Mouse (Mus musculus): ENCODE results near the gene Kif1bp. TPM values are rescaled to one million over a fixed set of nuclear protein-coding genes. Genes with fewer than 3 reads are reported as not detected.
"Not testable (repeated sequence)": the region's sequence is repeated elsewhere in the genome, so short reads cannot be mapped to it uniquely, and the experiment has no call there.

The Kif1bp gene
- total and polyA plus RNA-seq, 3 experiments = 57.7 to 74.9 (median 60.8) TPM

GRCm38 (mm10) chr10:62509032-62509656 is 69.1 kb downstream of the Kif1bp start:
- DNase-seq = no peak

- peak; percentile 48 for DNase-seq
These were observed 69.8 kb downstream of the Kif1bp start for GRCm38 (mm10) chr10:62508459-62508858.

- peak; percentile 60 for DNase-seq
These were observed 70.5 kb downstream of the Kif1bp start for GRCm38 (mm10) chr10:62507591-62508308.

GRCm38 (mm10) chr10:62507071-62507470 is 71.2 kb downstream of the Kif1bp start:
- DNase-seq = no peak

GRCm38 (mm10) chr10:62506019-62506556 is 72.2 kb downstream of the Kif1bp start:
- no peak for DNase-seq

- no peak for DNase-seq
These were observed 72.9 kb downstream of the Kif1bp start for GRCm38 (mm10) chr10:62505224-62505983.

- DNase-seq = no peak
These were observed 74.2 kb downstream of the Kif1bp start for GRCm38 (mm10) chr10:62503836-62504628.

- no peak for DNase-seq
These were observed 74.9 kb downstream of the Kif1bp start for GRCm38 (mm10) chr10:62503353-62503752.

GRCm38 (mm10) chr10:62501951-62502350 is 76.3 kb downstream of the Kif1bp start:
- no peak for DNase-seq

- no peak for DNase-seq
These were observed 77.2 kb downstream of the Kif1bp start for GRCm38 (mm10) chr10:62500916-62501615.

GRCm38 (mm10) chr10:62500088-62500915 is 78.0 kb downstream of the Kif1bp start:
- DNase-seq = peak; percentile 62

GRCm38 (mm10) chr10:62491681-62492080 is 86.6 kb downstream of the Kif1bp start:
- not testable (repeated sequence) for DNase-seq

Other genes with a start within 250 kb of the Kif1bp start
- gene Hk1, start 198.5 kb downstream of the Kif1bp start, total RNA-seq (2021) = 10 to 100 TPM; 23.7 to 40.0 TPM
- 25.5 and 26.9 TPM in 2 replicates for gene Hk1, start 198.5 kb downstream of the Kif1bp start, polyA plus RNA-seq (2012; rRNA removed)
- gene Hkdc1, start 156.0 kb downstream of the Kif1bp start, total RNA-seq (2021) = not detected
- gene Hkdc1, start 156.0 kb downstream of the Kif1bp start, polyA plus RNA-seq (2012; rRNA removed) = 0.03 TPM in 1 of 2 replicates, not detected in the other
- under 1 TPM; 0.35 TPM for gene 4930507D05Rik, start 129.0 kb downstream of the Kif1bp start, total RNA-seq (2021)
- gene 4930507D05Rik, start 129.0 kb downstream of the Kif1bp start, polyA plus RNA-seq (2012; rRNA removed) = not detected in 2 replicates
- 10 to 100 TPM; 33.6 to 36.7 TPM for gene Supv3l1, start 128.7 kb downstream of the Kif1bp start, total RNA-seq (2021)
- 19.7 and 25.4 TPM in 2 replicates for gene Supv3l1, start 128.7 kb downstream of the Kif1bp start, polyA plus RNA-seq (2012; rRNA removed)
- gene Vps26a, start 91.7 kb downstream of the Kif1bp start, total RNA-seq (2021) = 10 to 100 TPM; 54.8 to 58.8 TPM
- gene Vps26a, start 91.7 kb downstream of the Kif1bp start, polyA plus RNA-seq (2012; rRNA removed) = 3.7 and 4.4 TPM in 2 replicates
- gene Srgn, start 51.0 kb downstream of the Kif1bp start, total RNA-seq (2021) = 10 to 100 TPM; 46.7 to 61.5 TPM
- 7.2 and 11.5 TPM in 2 replicates for gene Srgn, start 51.0 kb downstream of the Kif1bp start, polyA plus RNA-seq (2012; rRNA removed)
- 10 to 100 TPM; 54.7 to 74.4 TPM for gene Ddx21, start 23.8 kb upstream of the Kif1bp start, total RNA-seq (2021)
- 3.4 and 4.7 TPM in 2 replicates for gene Ddx21, start 23.8 kb upstream of the Kif1bp start, polyA plus RNA-seq (2012; rRNA removed)
- 100 to 1,000 TPM; 103 to 108 TPM for gene Ddx50, start 72.8 kb upstream of the Kif1bp start, total RNA-seq (2021)
- gene Ddx50, start 72.8 kb upstream of the Kif1bp start, polyA plus RNA-seq (2012; rRNA removed) = 2.7 and 4.1 TPM in 2 replicates
- 1 to 10 TPM in 1 of 2 experiments, under 1 TPM in 1; 0.61 to 1.1 TPM for gene Stox1, start 147.7 kb upstream of the Kif1bp start, total RNA-seq (2021)
- gene Stox1, start 147.7 kb upstream of the Kif1bp start, polyA plus RNA-seq (2012; rRNA removed) = 0.18 TPM in 1 of 2 replicates, not detected in the other
- gene Ccar1, start 213.8 kb upstream of the Kif1bp start, total RNA-seq (2021) = 100 to 1,000 TPM in 1 of 2 experiments, 10 to 100 TPM in 1; 48.2 to 114 TPM
- gene Ccar1, start 213.8 kb upstream of the Kif1bp start, polyA plus RNA-seq (2012; rRNA removed) = 32.4 and 49.1 TPM in 2 replicates